Mouse (Mus musculus): ENCODE measurements around the gene Gjb3. TPM values are rescaled to one million over a fixed set of nuclear protein-coding genes. Genes with fewer than 3 reads are reported as not detected.

Gjb3 gene
- polyA plus RNA-seq, 1 experiment from 2014 or later: 1.4 TPM

Other genes with a start within 250 kb of the Gjb3 start
- 23.8 and 26.1 TPM in 2 replicates for gene Tmem35b, start 207.2 kb downstream of the Gjb3 start, polyA plus RNA-seq (2015; fragmentation: Nextera tagmentation; extraction: Ambion mirVana)
- gene Dlgap3, start 161.6 kb downstream of the Gjb3 start, polyA plus RNA-seq (2015; fragmentation: Nextera tagmentation; extraction: Ambion mirVana): 0.69 and 0.70 TPM in 2 replicates
- gene Smim12, start 87.1 kb downstream of the Gjb3 start, polyA plus RNA-seq (2015; fragmentation: Nextera tagmentation; extraction: Ambion mirVana): 65.6 and 66.3 TPM in 2 replicates
- 24.9 and 30.5 TPM in 2 replicates for gene Gja4, start 16.8 kb downstream of the Gjb3 start, polyA plus RNA-seq (2015; fragmentation: Nextera tagmentation; extraction: Ambion mirVana)
- gene Gjb4, start 23.2 kb upstream of the Gjb3 start, polyA plus RNA-seq (2015; fragmentation: Nextera tagmentation; extraction: Ambion mirVana): 0.85 and 1.1 TPM in 2 replicates
- gene Gjb5, start 27.3 kb upstream of the Gjb3 start, polyA plus RNA-seq (2015; fragmentation: Nextera tagmentation; extraction: Ambion mirVana): 2.2 and 2.4 TPM in 2 replicates

Data from kidney, embryonic 15.5 days (tissue).